Mouse (Mus musculus) frontal cortex, postnatal 25 days (tissue): Measurements from ENCODE around the gene Abcd3.

ENCODE experiments used
- DNase-seq, 2 experiments: peaks; one replicate each; pipeline ENCODE4 v3.0.0; 2022; ENCODE audit warnings: low spot score in 2 of 2

The Abcd3 gene

GRCm38 (mm10) chr3:121712222-121712621, 102.9 kb downstream of the Abcd3 start:
- DNase-seq, result no peak

GRCm38 (mm10) chr3:121710894-121711531, 104.1 kb downstream of the Abcd3 start:
- DNase-seq, result no peak
